Mouse (Mus musculus) brain, embryonic 14.5 days (tissue): ENCODE data around the gene Arnt2. TPM values are rescaled to one million over a fixed set of nuclear protein-coding genes. Genes with fewer than 3 reads are reported as not detected.
A peak's percentile ranks its signal among the peaks of the same experiment; 100 is the strongest.

Experiments
- DNase-seq: peaks from one replicate; pipeline ENCODE4 v3.0.0-alpha.2; 2011; ENCODE audit warnings: low read depth
- CTCF ChIP-seq: fragments of 200-500 bp; IDR thresholded peaks from 2 replicates; pipeline ENCODE4 v1.5.1; 2012; ENCODE audit warnings: inconsistent platforms, mild to moderate bottlenecking, moderate library complexity, borderline replicate concordance; ENCODE audit not compliant: insufficient read depth, insufficient read length; ENCODE audit errors: extremely low read depth
- POLR2A ChIP-seq: fragments of 200-500 bp; IDR thresholded peaks from 2 replicates; pipeline ENCODE4 v1.6.1; 2012; ENCODE audit warnings: mild to moderate bottlenecking, inconsistent platforms, borderline replicate concordance; ENCODE audit not compliant: poor library complexity, insufficient read depth, insufficient read length, severe bottlenecking; ENCODE audit errors: extremely low read depth
- polyA plus RNA-seq: library from polyadenylated mRNA; depleted of rRNA; stranded (reverse); fragments of >200 nt; gene quantifications from 2 replicates; pipeline ENCODE4 v1.2.3, GENCODE M21; 2012

Arnt2 gene
- polyA plus RNA-seq, 1 experiment, result 207 TPM

DNA sequence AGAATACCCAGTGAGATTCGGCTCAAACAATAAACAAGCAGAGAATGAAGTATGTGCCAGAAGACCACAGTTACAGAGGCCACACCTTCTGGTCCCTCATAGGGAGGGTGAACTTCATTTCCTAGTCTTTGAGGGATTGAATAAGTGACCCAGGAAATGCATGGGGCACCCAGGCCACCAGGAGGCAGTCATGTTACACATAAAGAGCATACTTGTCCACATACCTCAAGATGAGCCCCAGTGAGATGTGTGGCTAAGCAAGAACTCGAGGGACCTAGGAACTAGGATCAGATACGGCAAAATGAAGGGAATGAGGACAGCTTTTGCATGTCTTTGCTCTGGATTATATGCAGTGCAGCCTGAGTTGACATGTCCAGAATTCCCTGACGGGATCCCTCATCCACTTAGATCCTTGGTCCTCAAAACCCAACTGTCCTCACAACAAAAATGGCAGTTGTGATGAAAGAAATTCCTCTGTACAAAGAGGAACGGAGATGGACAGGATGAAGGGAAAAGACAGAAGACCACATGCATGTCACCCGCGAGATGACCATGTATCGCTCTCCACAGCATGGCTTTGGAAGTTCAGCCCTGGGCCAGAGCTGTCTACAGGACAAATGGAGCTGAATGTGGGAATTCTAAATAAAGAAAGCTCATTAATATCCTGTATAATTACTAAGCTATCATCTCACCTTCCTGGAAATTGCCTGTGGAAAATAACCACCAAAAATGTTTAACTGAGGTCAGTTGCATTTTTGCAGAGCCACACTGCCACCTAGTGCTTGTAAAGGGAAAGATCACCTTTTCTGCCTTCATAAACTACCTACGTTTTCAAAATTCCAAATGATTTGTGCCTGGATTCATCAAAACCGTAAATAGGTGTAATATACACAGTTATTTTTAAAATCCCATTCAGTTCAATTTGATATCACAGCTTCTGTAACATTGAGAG lies 54.1 kb downstream of the Arnt2 start:
- DNase-seq, result peak; percentile 76
- TF ChIP-seq CTCF (peak; percentile 59; the same call in 1 of the 2 replicates), POLR2A (no peak)

DNA sequence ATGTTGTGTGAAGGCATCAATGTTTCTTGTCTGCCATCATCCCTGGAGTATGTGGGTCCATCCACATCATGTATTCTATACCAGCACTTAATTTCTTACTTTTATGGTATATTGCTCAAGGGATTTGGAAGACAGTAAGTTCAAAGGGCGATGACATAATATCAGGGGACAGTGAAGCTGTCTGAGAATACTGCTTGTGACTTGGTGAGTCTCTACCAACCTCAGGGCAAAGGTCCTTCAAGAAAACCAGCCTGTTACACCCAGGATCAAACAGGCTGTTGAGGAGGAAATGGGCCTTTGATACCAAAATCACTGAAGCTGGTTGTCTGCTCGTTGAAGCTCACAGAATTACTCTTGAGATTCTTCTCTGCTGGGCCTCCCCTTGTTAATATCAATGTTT lies 55.1 kb downstream of the Arnt2 start:
- TF ChIP-seq CTCF (no peak), POLR2A (no peak)
- no peak for DNase-seq

DNA sequence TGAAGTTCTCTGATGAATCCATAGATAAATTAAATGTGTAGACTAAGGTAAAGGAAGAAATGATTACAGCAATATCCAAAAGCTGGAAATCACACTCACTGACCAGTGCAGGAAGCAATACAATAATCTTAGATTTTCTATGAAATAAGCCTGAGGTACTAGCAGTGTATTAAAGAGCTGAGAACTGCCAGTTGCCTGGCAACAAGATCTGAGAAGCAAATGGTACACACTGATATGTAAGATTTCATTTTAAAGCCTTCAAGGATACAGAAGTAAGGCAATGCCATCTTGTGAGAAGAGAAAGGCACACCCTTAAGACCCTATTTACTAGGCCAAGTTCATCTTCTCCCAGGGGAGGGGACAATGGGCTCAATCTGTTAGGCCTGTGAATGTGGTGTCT lies 59.4 kb downstream of the Arnt2 start:
- peak; percentile 63 for DNase-seq
- TF ChIP-seq CTCF (no peak), POLR2A (no peak)

DNA sequence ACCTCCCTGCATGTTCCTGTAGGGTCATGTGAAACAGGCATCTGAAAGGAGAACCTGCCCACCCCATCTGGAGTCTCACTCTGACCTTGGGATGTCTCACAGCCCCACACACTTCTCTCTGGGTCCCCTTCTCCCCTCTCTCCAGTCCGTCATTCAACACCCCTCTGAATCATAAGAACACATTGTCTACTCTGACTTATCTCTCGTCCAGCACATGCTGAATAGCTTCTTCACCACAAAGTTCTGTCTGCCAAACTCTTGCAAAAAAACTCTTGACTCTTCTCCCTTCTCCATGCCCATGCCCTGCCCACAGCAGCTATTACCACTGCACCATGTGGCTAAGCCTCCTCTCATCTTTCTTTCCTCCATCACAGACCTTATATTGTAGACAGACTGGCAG lies 60.0 kb downstream of the Arnt2 start:
- TF ChIP-seq CTCF (no peak), POLR2A (no peak)

DNA sequence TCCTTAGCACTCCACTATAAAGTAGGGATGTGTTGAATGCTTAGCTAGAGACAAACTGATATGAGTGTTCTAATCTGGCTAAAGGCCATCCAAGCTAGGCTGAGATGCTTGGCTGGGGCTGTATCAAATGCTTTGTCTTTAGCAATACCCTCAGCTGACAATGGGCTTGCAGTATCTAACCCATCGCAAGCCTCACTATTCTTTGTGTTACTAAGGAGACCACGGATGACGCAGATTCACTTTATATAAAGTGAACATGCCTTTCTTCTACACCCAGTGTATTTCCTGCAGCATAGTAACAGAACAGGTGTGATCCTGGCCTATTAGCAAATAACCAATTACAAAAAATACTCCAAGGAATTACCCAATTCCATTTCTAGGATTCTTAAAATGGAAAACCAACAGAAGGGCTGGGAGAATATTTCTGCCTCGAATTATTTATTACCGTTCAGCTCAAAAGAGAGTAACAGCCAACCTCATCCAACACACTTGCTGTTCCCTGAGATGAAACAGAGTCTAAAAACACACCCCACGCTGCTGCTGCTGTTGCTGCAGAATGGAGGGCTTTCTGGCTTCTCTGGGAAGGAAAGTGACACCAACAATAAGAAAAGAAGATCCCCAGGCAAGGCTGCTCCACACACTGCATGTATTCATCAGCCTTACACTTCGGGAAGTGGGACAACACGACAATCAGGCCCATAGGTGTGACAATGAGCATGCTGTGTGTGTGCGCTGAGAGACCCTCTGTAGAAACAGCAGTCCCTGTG lies 61.6 kb downstream of the Arnt2 start:
- no peak for DNase-seq

More for the DNA sequence above, 60.0 kb downstream of the Arnt2 start:
- no peak for DNase-seq

DNA sequence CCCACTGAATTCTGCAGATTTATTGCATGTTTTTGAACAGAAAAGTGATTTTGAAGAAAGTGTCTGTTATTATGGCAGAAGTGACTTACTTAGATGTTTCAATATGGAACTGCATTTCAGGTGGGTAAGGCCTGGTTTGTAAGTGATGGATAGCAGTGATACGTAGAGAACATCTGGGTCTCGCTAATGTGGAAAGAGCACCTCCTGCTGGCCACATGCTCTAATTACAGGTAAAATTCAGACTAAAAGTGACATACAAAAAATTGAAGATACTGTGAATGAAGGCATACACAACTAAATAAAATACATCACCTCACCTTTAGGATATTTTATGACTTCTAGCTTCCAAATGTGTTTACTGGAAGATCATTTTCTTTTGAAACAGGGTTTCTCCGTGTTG lies 66.8 kb downstream of the Arnt2 start:
- no peak for DNase-seq
- TF ChIP-seq CTCF, result no peak; the same call in 1 of the 2 replicates
- TF ChIP-seq POLR2A, result no peak

More for the DNA sequence above, 61.6 kb downstream of the Arnt2 start:
- no peak for TF ChIP-seq POLR2A
- TF ChIP-seq CTCF, result no peak

DNA sequence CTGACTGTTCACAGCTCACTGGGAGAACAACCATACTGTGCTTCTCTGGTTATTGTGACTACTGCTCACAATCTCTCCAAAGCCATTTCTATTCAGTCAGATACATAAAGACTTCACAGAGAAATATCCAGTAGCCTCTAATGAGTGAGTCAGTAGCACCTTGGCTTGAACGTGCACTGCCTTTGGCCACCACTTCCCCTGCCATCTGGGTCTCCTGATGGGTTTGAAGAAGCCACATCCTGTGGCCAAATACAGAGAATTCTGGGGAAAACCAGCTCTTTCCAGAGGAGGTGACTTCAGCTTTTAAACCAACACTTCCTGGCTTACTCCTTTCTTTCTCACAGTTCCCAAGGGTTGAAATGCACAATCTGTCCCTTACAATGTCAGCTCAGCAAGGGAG lies 69.0 kb downstream of the Arnt2 start:
- TF ChIP-seq POLR2A (no peak), CTCF (no peak)

DNA sequence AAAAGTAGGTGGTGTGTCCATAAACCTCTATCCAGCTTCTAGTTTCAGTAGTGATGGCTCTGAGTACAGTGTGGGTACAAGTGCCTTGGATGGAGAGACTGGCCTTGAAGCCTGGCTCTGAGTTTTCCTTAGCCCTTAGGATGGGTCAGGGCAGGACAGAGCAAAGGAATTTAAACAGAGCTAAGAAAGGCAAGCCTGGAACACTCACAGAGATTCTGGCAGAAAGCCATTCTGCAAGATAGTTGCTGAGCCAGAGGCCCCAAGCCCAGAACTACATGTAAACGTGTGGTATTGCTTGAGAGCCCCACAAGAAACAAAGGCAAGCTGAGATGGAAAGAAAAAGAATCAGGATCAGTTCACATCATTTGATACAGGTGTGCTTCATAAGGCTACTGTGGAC lies 70.8 kb downstream of the Arnt2 start:
- no peak for DNase-seq
- TF ChIP-seq POLR2A (no peak), CTCF (no peak)

More for the DNA sequence above, 69.0 kb downstream of the Arnt2 start:
- DNase-seq, result no peak

DNA sequence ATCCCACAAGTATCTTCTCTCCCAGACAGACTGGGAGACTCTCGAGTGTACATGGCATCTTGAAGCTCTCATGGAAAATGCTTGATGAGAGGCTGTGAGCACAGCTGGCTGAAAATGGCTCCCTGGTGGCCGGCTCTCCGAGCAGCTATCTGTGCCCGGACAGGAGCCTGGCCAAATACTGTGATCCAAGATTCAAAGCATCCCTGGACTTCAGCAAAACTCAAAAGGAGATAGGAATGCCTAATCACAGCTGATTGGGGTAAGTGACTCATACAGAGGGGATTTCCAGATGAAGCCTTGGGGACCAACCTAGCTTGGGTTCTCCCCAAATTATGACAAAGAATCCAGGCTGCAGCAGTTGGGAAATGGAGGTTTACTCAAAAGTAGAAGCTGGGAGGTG lies 72.2 kb downstream of the Arnt2 start:
- TF ChIP-seq CTCF (no peak), POLR2A (no peak)

DNA sequence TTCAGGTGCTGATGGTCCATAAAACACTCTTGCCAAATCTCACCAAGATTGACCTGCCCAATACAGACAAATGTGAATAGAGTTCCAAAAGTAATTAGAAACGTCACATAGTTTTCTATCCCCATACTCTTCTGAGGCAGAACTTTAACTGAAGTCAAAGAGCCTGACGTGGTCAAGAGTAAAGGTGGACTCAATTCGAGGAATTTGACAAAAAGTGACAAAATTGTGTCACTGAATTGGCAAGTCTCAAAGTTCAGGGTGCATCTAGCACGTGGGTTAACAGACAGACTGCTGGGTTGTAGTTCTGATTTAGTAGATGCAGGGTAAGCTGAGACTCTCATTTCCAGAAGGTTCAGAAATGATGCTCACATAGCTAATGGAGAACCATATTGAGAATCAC lies 73.1 kb downstream of the Arnt2 start:
- no peak for DNase-seq
- TF ChIP-seq CTCF (no peak), POLR2A (no peak)

More for the DNA sequence above, 72.2 kb downstream of the Arnt2 start:
- no peak for DNase-seq

DNA sequence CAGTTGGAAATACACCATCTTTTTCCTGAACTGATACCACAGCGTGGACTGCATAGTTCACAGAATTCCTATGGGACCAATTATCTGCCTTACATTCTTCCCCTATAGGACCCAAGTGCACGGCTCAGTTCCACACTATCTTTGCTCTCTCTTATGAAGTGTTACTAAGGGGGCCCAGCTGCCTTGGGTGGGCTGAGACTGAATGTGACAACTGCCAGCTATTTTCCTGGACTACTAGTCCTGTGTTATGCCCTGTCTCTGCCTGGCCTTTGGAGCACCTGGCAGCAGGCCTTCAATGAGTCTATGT lies 73.4 kb downstream of the Arnt2 start:
- TF ChIP-seq POLR2A, result no peak
- TF ChIP-seq CTCF, result no peak
- DNase-seq, result no peak
